Mouse (Mus musculus) thymus, postnatal 25 days (tissue): Measurements from ENCODE around the gene Wdr73.

Experiments
- DNase-seq: peaks from one replicate; pipeline ENCODE4 v3.0.0; 2022

The Wdr73 gene

GRCm38 (mm10) chr7:80894196-80894595 lies 6.9 kb downstream of the Wdr73 start:
- no peak for DNase-seq

- DNase-seq = no peak
These were observed 7.3 kb downstream of the Wdr73 start for GRCm38 (mm10) chr7:80893753-80894129.

- no peak for DNase-seq
These were observed 7.8 kb downstream of the Wdr73 start for GRCm38 (mm10) chr7:80893086-80893752.

GRCm38 (mm10) chr7:80889841-80890241 lies 11.2 kb downstream of the Wdr73 start:
- peak; percentile 86 for DNase-seq

- DNase-seq = peak; percentile 50
These were observed 12.0 kb downstream of the Wdr73 start for GRCm38 (mm10) chr7:80889021-80889511.

- DNase-seq = no peak
These were observed 12.5 kb downstream of the Wdr73 start for GRCm38 (mm10) chr7:80888595-80888994.

- DNase-seq = peak; percentile 54
These were observed 15.4 kb downstream of the Wdr73 start for GRCm38 (mm10) chr7:80885666-80886065.

GRCm38 (mm10) chr7:80882830-80883505 lies 18.1 kb downstream of the Wdr73 start:
- DNase-seq = peak; percentile 85

- DNase-seq = no peak
These were observed 25.3 kb downstream of the Wdr73 start for GRCm38 (mm10) chr7:80875727-80876126.

- no peak for DNase-seq
These were observed 27.4 kb downstream of the Wdr73 start for GRCm38 (mm10) chr7:80873631-80874030.

GRCm38 (mm10) chr7:80873038-80873437 lies 28.0 kb downstream of the Wdr73 start:
- DNase-seq = no peak

- no peak for DNase-seq
These were observed 32.4 kb downstream of the Wdr73 start for GRCm38 (mm10) chr7:80868686-80869085.

GRCm38 (mm10) chr7:80866514-80867147 lies 34.4 kb downstream of the Wdr73 start:
- no peak for DNase-seq

GRCm38 (mm10) chr7:80865521-80865920 lies 35.5 kb downstream of the Wdr73 start:
- DNase-seq = peak; percentile 41

- peak; percentile 84 for DNase-seq
These were observed 36.2 kb downstream of the Wdr73 start for GRCm38 (mm10) chr7:80864831-80865230.

GRCm38 (mm10) chr7:80864151-80864550 lies 36.9 kb downstream of the Wdr73 start:
- DNase-seq = no peak

GRCm38 (mm10) chr7:80863520-80863919 lies 37.5 kb downstream of the Wdr73 start:
- no peak for DNase-seq

- no peak for DNase-seq
These were observed 38.6 kb downstream of the Wdr73 start for GRCm38 (mm10) chr7:80862475-80862874.

GRCm38 (mm10) chr7:80860729-80861274 lies 40.3 kb downstream of the Wdr73 start, which contains the start of gene Zscan2:
Gene Zscan2, plus strand, starts transcription at chr7:80860920.
- DNase-seq = peak; percentile 89

- DNase-seq = peak; percentile 79
These were observed 40.8 kb downstream of the Wdr73 start for GRCm38 (mm10) chr7:80860227-80860626.

- peak; percentile 84 for DNase-seq
These were observed 43.9 kb downstream of the Wdr73 start for GRCm38 (mm10) chr7:80857181-80857580.

- no peak for DNase-seq
These were observed 45.8 kb downstream of the Wdr73 start for GRCm38 (mm10) chr7:80855316-80855715.

GRCm38 (mm10) chr7:80853218-80853617 lies 47.9 kb downstream of the Wdr73 start:
- DNase-seq = peak; percentile 26
